Mouse (Mus musculus) frontal cortex, postnatal 14 days (tissue): ENCODE data around the gene Mob3c.

ENCODE experiments used
- DNase-seq, 2 experiments: peaks; one replicate each; pipeline ENCODE4 v3.0.0; 2022; ENCODE audit warnings: low spot score in 2 of 2

The Mob3c gene

GRCm38 (mm10) chr4:115827888-115828571 lies at the start of gene Mob3c:
TSS of gene Mob3c (plus strand) at chr4:115828092.
- DNase-seq: peak in 1 of 2 experiments; percentile 42

- no peak for DNase-seq
These were observed 47.6 kb upstream of the Mob3c start for GRCm38 (mm10) chr4:115780269-115780668.

GRCm38 (mm10) chr4:115780918-115781317 lies 47.0 kb upstream of the Mob3c start, which contains the start of gene Tex38:
TSS of gene Tex38 (minus strand) at chr4:115781018.
- no peak for DNase-seq

- no peak for DNase-seq
These were observed 45.7 kb upstream of the Mob3c start for GRCm38 (mm10) chr4:115782026-115782805.

- peak; percentile 64 to 71 for DNase-seq
These were observed 43.0 kb upstream of the Mob3c start, which contains the start of gene Atpaf1 for GRCm38 (mm10) chr4:115784769-115785510. TSS of gene Atpaf1 (plus strand) at chr4:115784812.

- no peak for DNase-seq
These were observed 42.3 kb upstream of the Mob3c start for GRCm38 (mm10) chr4:115785511-115786034.

GRCm38 (mm10) chr4:115790864-115791263 lies 37.0 kb upstream of the Mob3c start:
- no peak for DNase-seq

- no peak for DNase-seq
These were observed 32.5 kb upstream of the Mob3c start for GRCm38 (mm10) chr4:115795360-115795759.

- DNase-seq: no peak
These were observed 27.9 kb upstream of the Mob3c start for GRCm38 (mm10) chr4:115799981-115800380.

GRCm38 (mm10) chr4:115812326-115812725 lies 15.6 kb upstream of the Mob3c start:
- no peak for DNase-seq

GRCm38 (mm10) chr4:115815606-115816005 lies 12.3 kb upstream of the Mob3c start:
- DNase-seq: no peak

- DNase-seq: no peak
These were observed 7.7 kb upstream of the Mob3c start for GRCm38 (mm10) chr4:115820199-115820598.

- no peak for DNase-seq
These were observed 6.9 kb upstream of the Mob3c start for GRCm38 (mm10) chr4:115820944-115821343.

GRCm38 (mm10) chr4:115821431-115821830 lies 6.5 kb upstream of the Mob3c start:
- DNase-seq: no peak

GRCm38 (mm10) chr4:115821928-115822327 lies 6.0 kb upstream of the Mob3c start:
- no peak for DNase-seq

- no peak for DNase-seq
These were observed 3.7 kb upstream of the Mob3c start for GRCm38 (mm10) chr4:115824178-115824577.

- no peak for DNase-seq
These were observed 2.6 kb upstream of the Mob3c start for GRCm38 (mm10) chr4:115825271-115825670.

GRCm38 (mm10) chr4:115827066-115827465 lies 826 bp upstream of the Mob3c start:
- no peak for DNase-seq

GRCm38 (mm10) chr4:115827535-115827887 lies 381 bp upstream of the Mob3c start:
- no peak for DNase-seq

GRCm38 (mm10) chr4:115828572-115828902 lies 645 bp downstream of the Mob3c start:
- no peak for DNase-seq

GRCm38 (mm10) chr4:115830491-115830890 lies 2.6 kb downstream of the Mob3c start:
- no peak for DNase-seq

GRCm38 (mm10) chr4:115831221-115831620 lies 3.3 kb downstream of the Mob3c start:
- DNase-seq: no peak
